Mouse (Mus musculus) WW6 (cell line): ENCODE measurements around the gene Top1.

Experiments used
- DNase-seq: peaks from one replicate; pipeline ENCODE4 v3.0.0-alpha.2; 2013; ENCODE audit warnings: low read depth, low spot score

Gene Top1

DNA sequence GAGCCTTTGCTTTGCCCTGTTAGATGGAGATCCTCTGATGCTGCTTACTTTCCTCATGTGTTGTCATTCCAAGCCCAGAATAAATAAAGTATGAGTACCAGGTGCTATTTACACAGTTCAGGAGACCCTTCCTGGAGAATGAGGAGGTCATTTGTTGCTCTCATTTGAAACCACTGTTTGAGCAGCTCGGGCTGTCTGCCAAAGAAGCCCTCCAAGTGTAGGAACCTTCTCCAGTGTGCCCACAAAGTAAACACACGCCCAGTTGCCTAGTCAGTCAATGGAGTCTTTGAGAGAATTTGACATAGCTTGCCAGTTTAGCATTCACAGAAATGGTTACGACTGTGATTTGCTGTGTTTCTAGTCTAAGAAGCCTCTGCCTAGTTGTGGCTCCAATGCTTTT is 73.1 kb downstream of the Top1 start:
- no peak for DNase-seq

DNA sequence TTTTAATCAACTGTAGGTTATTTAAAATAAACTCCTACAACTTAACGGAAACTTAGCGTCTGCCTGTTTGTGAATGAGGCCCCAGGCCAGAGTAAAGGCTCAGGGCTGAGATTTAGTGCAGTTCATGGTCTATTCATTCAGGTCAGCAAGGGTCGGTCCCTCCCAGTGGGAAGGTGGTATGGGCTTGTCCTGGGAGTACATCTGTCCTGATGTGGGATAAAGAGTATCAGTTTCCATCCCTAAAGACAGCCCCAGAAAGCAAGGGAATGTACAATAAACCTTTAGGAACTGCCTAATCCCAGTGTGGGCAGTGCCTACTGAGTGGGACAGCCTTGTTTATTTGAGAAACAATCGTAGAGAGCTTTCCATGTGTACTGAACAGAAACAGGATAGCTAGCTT is 77.0 kb downstream of the Top1 start:
- no peak for DNase-seq

- no peak for DNase-seq
Measured at GRCm38 (mm10) chr2:160723613-160724375, 78.1 kb downstream of the Top1 start.

GRCm38 (mm10) chr2:160724536-160724935 is 78.8 kb downstream of the Top1 start:
- no peak for DNase-seq

GRCm38 (mm10) chr2:160725877-160726864 is 80.5 kb downstream of the Top1 start:
- no peak for DNase-seq

DNA sequence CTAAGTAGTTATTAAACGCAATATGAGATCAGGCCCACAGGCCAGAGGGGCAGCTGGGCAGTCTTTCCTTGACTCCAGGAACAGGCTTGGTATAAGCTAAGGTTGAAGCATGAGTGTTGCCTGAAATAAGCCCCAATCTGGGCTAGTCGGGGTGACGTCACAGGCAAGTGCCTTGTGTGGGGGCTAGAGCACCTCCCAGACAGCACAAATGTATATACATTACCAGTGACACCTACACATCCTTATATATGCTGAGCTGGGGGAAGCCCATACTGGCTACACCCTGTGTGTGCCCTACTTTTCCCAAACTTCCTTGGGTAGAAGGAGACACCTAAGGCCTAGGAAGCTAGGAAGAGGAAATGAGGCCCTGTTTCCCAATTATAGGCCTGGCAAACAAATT is 83.3 kb downstream of the Top1 start:
- no peak for DNase-seq

DNA sequence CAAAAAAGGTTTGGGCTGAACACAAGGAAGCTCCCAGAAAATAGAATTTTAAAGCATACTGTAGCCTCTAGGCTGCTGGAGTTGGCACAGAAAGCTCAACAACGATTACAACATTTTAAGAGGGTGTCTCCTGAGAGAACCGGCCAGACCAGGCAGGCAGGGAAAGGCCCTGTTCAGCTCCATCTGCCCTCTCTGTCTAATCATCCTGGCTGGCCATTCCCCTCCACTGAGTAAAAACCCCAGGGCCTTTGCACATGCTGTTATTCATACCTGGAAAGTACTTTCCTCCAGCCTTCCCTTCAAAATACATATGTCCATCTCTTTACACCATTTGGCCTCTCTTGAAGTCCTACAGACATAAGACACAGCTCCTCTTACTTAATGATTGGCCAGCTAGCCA is 83.7 kb downstream of the Top1 start:
- no peak for DNase-seq

DNA sequence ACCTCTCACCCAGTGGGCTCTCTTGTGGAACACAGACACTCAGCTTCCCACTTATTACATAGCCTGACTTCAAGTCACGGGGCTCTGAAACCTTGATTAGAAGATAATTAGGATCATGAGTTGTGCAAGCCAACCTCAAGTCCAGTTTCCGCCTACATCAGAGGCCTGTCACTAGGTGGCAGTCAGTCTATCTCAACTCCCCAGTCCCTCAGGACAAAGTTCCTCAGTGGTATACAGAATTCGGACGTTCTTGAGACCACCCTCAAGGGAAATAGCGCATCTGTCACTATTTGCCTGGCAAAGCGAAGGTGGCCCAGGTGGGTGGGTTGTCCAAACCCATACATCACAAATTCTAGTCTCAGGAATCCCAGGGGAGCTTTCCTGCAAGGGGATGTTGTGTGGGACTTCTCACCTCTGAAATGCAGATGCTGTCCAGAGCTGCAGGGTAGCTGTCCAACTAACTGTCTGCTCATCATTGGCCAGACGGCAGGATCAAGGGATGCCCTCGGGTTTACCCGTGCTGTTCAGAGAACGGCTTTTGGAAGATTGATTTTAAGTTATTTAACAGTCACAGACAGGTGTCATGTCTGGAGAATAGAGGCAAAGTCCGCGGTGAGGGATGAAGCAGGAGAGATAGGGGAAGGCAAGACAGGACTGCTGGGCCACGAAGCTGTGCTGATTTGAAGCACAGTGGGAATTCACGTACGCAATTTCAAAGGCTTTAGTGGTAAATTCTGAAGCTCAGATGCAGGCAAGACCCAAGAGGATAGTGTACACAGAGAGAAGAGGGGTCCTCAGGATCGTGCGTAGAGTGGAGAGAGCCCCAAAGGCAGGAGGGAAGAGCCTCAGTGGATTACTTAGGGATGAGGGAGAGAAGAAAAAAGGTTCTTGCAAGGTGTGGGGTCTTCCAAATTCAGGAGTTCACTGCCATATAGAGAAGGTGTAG is 84.4 kb downstream of the Top1 start:
- DNase-seq: no peak

GRCm38 (mm10) chr2:160730797-160731116 is 85.1 kb downstream of the Top1 start:
- DNase-seq: no peak

DNA sequence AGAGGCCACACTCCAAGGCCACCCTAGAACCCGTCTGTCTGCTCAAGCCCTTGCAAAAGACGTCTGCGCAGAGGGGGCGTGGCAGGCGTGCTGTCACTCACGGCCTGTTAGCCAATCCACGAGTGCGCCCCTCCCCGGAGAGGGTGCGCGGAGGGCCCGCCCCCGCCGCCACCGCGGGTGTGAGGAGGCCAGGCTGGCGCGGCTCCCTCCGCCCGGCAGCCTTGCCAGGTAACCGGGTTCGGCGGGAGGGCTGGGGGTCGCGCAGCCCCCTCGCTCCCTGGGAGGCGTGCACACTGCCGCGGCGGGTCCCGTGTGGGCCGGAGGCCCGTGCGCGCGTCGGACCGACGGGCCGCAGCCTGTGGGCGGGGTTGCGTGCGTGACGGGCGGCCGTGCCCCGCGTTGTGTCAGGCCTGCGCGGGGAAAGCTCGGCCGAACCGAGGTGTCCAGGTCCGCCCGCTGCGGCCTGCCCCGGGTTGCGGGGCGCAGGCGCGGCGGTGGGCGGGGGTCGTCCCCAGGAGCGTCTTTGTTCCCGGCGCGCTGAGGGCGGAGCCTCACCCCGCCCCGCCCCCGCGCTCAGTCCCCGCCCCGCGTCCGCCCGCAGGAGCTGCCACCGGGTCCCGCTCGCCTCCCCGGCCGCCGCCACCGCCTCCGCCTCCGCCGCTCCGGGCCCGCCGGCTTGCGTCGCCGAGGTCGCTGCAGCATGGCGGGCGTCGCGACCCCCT is 85.6 kb downstream of the Top1 start, which contains the start of gene Plcg1:
Gene Plcg1, plus strand, starts transcription at position 184 of the 722 bp plus-strand sequence.
- peak; percentile 67 for DNase-seq

- no peak for DNase-seq
Measured at GRCm38 (mm10) chr2:160731839-160732261, 86.2 kb downstream of the Top1 start.

DNA sequence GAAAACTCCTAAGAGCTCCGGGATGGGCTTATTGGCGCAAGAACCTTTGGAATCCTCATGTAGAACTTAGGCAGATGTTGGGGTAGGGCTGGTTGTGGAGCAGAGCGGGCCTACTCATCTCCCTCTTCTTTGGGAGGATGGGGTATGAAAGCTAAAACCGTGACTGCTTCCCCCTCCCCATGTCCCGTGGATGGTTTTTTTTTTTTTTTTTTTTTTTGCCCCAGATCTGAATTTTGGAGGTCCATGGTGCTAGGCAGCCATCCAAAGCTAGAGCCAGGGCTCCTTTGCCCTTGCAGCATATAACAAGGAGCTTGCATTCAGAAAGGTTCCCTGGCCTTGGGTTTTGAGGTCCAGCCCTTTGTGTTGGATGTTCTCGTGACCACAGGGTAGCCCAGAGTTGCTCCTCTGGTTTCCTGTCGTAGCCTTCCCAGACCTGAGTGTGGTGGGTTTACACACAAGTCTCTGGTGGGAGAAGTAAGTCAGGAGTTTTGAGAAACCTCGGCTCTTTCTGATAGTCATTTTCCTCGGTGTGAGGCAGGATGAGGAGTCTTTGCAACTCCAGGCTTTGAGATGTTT is 86.8 kb downstream of the Top1 start:
- DNase-seq: no peak

DNA sequence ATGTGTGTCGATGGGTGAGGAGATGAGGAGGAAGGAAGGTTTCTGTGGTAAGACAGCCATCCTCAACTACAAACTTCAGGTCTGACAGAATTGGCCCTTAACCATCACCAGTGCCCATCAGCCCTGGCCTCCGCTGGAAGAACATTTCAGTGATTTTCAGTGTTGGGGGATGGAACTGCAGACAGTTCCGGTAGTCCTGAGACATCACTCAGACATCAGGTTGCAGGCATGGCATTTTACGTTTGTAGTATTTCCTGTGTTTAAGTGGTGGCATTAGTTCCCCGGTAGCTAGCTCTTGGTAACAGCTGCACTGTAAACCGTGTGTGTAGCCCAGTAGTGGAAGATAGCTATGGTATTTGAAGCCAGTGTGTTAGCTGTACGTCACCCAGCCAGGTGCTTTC is 87.4 kb downstream of the Top1 start:
- DNase-seq: no peak

DNA sequence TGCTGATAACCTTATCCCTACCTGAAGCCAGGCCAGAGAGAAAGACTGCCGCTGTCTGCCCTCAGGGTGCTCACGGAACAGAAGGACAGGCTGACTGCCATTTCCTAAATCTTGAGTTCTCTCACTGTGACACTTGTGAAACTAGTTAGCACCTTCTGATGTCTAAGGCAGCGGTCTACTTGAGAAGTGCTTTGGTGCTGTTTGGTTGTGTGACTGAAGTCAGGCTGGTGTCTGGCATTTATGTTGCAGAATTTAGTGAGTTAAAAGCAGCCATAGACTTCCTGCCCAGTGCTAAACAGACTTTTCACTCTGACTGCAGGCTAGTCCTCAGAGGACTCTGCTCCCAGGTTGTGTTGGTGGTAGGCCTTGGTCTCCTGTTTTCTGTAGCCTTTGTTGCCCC is 88.6 kb downstream of the Top1 start:
- DNase-seq: no peak

DNA sequence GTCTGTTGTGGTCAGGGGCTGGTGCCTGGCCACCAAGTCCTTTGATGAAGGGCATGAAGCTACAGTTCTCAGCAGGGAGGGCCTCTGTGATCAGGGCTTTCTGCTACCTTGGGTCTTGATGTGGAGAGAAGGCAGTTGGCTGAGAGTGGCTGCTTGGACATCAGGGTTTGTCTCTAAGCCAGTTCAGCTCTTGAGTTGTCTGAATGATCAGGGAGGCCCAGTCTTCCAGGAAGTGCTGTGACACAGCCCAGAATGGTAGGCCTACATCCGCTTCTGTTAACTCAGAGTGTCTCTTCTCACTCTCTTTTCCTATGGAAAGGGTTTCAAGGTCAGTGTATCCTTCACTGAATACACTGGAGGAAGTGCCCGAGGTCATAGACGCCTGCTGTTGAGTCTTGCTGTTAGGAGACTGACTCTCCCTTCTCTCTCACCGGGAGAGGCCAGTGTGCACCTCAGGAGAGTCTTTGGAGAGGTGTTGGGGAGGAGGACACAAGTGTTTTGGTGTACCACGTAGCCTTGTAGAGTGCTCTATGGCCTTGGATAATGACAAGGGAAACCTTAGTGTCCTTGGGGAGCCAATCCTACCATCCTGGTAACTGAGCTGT is 90.1 kb downstream of the Top1 start:
- no peak for DNase-seq

DNA sequence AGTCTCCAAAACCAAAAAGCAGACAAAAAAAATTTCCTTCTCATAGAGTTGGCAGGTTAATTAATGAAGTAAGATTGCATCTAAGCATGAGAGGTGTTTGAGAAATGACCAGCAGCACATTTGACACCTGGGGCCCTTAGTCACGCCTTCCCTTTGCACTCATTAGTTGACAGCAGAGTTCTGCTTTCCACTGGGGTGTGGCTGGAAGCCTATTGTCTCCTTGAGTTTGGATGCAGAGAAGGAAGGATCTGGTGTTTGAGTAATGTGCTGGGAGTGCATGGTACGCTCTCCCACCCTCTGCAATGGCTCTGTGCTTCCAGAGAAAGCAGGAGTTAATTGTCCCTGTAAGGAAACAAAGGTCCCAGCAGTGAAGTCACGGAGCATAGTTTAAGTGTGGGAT is 90.8 kb downstream of the Top1 start:
- DNase-seq: no peak

DNA sequence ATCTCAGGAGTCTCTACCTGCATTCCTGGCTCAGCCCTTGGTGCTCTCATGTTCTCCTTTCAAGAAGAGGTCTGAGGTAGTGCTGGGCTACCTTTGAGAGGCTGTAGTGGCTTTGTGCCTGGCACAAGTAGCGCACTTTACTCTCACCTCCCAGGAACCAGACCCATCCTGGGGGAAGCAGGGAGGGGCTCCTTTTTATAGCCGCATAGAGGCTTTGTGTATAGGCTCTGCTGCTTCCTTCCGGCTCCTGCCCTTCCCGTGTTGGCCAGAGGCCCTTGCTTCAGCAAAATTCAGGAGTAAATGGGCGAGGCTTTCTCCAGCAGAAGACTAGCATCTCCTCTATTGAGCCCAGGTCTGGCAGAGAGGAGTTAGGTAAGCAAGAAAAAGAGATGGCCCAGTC is 92.7 kb downstream of the Top1 start:
- no peak for DNase-seq

DNA sequence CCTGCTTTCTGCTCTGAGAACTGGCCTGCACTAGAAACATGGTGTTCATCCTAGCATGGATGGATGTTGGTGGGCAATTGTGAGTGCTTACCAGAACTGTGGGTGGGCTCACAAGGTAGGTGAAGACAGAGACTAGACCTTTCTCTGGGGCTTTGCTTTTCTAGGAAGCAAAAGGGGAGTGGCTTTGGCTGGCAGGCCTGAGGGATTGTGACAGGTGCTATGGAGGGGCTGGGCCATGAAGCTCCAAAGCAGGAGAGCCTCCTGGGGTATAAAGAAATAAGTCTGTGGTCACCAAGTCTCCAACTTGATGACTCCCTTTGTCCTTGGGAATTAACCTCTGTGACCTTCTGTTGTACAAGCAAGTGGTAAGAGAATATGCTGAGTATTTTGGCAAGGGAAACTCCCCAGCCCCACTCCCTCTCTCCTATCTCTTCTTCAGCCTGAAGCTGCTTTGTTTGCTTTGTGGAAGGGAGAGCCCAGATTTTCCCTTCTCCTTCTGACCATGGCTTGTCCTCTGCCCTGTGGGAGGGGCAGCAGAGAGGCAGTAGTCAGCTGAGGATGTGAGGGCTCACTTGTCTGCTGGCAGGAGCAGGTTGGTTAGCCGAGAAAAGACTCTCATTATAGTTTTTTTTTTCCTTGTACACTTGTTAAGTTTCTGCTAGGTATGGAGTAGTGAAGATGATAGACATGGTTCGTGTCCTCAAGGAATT is 94.1 kb downstream of the Top1 start:
- no peak for DNase-seq

DNA sequence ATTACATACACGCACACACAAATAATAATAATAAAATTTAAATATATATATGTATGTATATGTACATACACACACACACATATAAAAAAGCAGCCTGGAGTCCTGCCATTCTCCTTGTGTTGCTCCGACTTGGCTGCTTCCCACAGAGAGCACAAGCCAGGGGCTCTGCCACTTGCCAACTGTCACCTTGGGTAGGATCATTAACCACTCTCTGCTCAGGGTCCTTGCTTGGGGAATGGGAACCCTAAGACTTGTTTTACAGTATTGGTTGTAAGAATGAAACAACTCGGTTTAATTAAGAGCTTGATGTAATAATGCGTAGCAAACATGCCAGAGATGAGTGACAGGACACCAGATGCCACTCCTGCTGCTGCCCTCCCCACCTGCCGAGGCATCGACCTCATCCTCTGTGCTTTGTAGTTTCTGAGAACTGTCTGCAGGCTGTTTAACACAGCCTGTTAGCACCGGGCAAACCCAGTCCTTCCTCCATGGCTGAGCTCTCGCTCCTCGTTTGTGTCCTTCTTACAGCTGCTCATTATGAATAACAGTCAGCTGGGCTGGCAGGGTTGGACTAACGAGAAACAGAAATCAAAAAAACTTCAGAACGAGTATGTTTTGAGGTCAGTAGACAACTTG is 95.0 kb downstream of the Top1 start:
- DNase-seq: no peak
